Mouse (Mus musculus) CH12.LX (cell line): Measurements from ENCODE around the gene Zfp46. TPM values are rescaled to one million over a fixed set of nuclear protein-coding genes. Genes with fewer than 3 reads are reported as not detected.

Experiments
- DNase-seq: peaks from one replicate; pipeline ENCODE4 v3.0.0-alpha.2; 2013; ENCODE audit errors: extremely low read depth
- H3K27ac ChIP-seq: 2 replicates; pipeline ENCODE4 v1.5.1; 2012; ENCODE audit warnings: low read depth, mild to moderate bottlenecking, control low read depth, moderate library complexity; ENCODE audit not compliant: insufficient read depth
- H3K27me3 ChIP-seq: replicated peaks from 2 replicates; pipeline ENCODE3; 2012; ENCODE audit warnings: inconsistent platforms
- H3K36me3 ChIP-seq, 2 experiments: replicated peaks in 1 of 2; 2 replicates each; pipeline versions ENCODE3 to v1.6.1; 2012; ENCODE audit warnings: inconsistent platforms in 1 of 2, low read length in 1 of 2, mild to moderate bottlenecking in 1 of 2, mixed read lengths in 1 of 2, moderate library complexity in 1 of 2; ENCODE audit not compliant: control insufficient read depth in 1 of 2, insufficient read depth in 1 of 2
- H3K4me1 ChIP-seq, 2 experiments: 2 replicates each; pipeline ENCODE4 v1.6.1; 2012; ENCODE audit warnings: inconsistent platforms in 1 of 2, moderate library complexity in 1 of 2; ENCODE audit not compliant: insufficient read depth in 2 of 2, control insufficient read depth in 1 of 2
- H3K4me2 ChIP-seq: 2 replicates; pipeline ENCODE4 v1.6.1; 2012; ENCODE audit warnings: low read depth, mild to moderate bottlenecking, control low read depth; ENCODE audit not compliant: poor library complexity, insufficient read depth, severe bottlenecking
- H3K4me3 ChIP-seq, 3 experiments: fragments of 150-350 bp in 1 of 3; sonication (generic) in 1 of 3; replicated peaks in 1 of 3; 2 replicates each; pipeline versions ENCODE3 to v1.5.1; 2011 to 2012; ENCODE audit warnings: low read depth in 2 of 3, low read length in 2 of 3, mild to moderate bottlenecking in 2 of 3, moderate library complexity in 2 of 3, control low read depth in 1 of 3, improper control_type of control experiment in 1 of 3, inconsistent platforms in 1 of 3, mixed read lengths in 1 of 3; ENCODE audit not compliant: poor library complexity in 1 of 3
- H3K79me2 ChIP-seq: replicated peaks from 2 replicates; pipeline ENCODE4 v1.6.1; 2012; ENCODE audit warnings: mild to moderate bottlenecking, moderate library complexity; ENCODE audit not compliant: control insufficient read depth, poor library complexity, insufficient read depth, severe bottlenecking; ENCODE audit errors: extremely low read depth
- H3K9ac ChIP-seq: 2 replicates; pipeline ENCODE4 v1.6.1; 2012; ENCODE audit warnings: low read depth, mild to moderate bottlenecking, control low read depth, moderate library complexity; ENCODE audit not compliant: insufficient read depth
- H3K9me3 ChIP-seq: replicated peaks from 2 replicates; pipeline ENCODE3; 2012; ENCODE audit warnings: low read length, inconsistent platforms, mixed read lengths
- CTCF ChIP-seq, 2 experiments: IDR thresholded peaks in 1 of 2; conservative IDR thresholded peaks in 1 of 2; 2 replicates each; pipeline ENCODE4 v1.5.1; 2011 to 2012; ENCODE audit warnings: low read depth in 2 of 2, low read length in 2 of 2, improper control_type of control experiment in 1 of 2, inconsistent platforms in 1 of 2, mild to moderate bottlenecking in 1 of 2, moderate library complexity in 1 of 2
- E2F4 ChIP-seq: IDR thresholded peaks from 2 replicates; pipeline ENCODE4 v1.6.1; 2011; ENCODE audit warnings: low read depth, low read length, improper control_type of control experiment; ENCODE audit not compliant: insufficient replicate concordance
- ELF1 ChIP-seq: IDR thresholded peaks from 2 replicates; pipeline ENCODE4 v1.6.1; 2014; ENCODE audit warnings: low read depth, mild to moderate bottlenecking, inconsistent platforms, low read length, improper control_type of control experiment
- ETS1 ChIP-seq: conservative IDR thresholded peaks from 2 replicates; pipeline ENCODE4 v1.6.1; 2012; ENCODE audit warnings: low read depth, mild to moderate bottlenecking, inconsistent platforms, low read length, improper control_type of control experiment, moderate library complexity
- HCFC1 ChIP-seq: IDR thresholded peaks from 2 replicates; pipeline ENCODE4 v1.6.1; 2012; ENCODE audit warnings: low read depth, mild to moderate bottlenecking, inconsistent platforms, low read length, improper control_type of control experiment
- IRF4 ChIP-seq: IDR thresholded peaks from 2 replicates; pipeline ENCODE4 v1.6.1; 2014; ENCODE audit warnings: low read depth, mild to moderate bottlenecking, inconsistent platforms, low read length, improper control_type of control experiment
- JUN ChIP-seq: IDR thresholded peaks from 2 replicates; pipeline ENCODE4 v1.6.1; 2011; ENCODE audit warnings: low read depth, mild to moderate bottlenecking, low read length, improper control_type of control experiment, moderate library complexity; ENCODE audit not compliant: insufficient read depth
- JUND ChIP-seq: conservative IDR thresholded peaks from 2 replicates; pipeline ENCODE4 v1.6.1; 2011; ENCODE audit warnings: low read depth, low read length, improper control_type of control experiment
- MAFK ChIP-seq: IDR thresholded peaks from 2 replicates; pipeline ENCODE4 v1.6.1; 2011; ENCODE audit warnings: low read length, improper control_type of control experiment; ENCODE audit not compliant: insufficient replicate concordance
- MAX ChIP-seq: IDR thresholded peaks from 2 replicates; pipeline ENCODE4 v1.6.1; 2011; ENCODE audit warnings: low read length, improper control_type of control experiment
- MAZ ChIP-seq: IDR thresholded peaks from 2 replicates; pipeline ENCODE4 v1.6.1; 2012; ENCODE audit warnings: low read depth, mild to moderate bottlenecking, inconsistent platforms, low read length, improper control_type of control experiment, moderate library complexity
- MYC ChIP-seq: IDR thresholded peaks from 2 replicates; pipeline ENCODE4 v1.6.1; 2011; ENCODE audit warnings: low read depth, mild to moderate bottlenecking, improper control_type of control experiment, low read length
- NRF1 ChIP-seq: IDR thresholded peaks from 2 replicates; pipeline ENCODE4 v1.6.1; 2014; ENCODE audit warnings: low read depth, mild to moderate bottlenecking, inconsistent platforms, low read length, improper control_type of control experiment, moderate library complexity
- PAX5 ChIP-seq: IDR thresholded peaks from 2 replicates; pipeline ENCODE4 v1.6.1; 2012; ENCODE audit warnings: low read length, inconsistent platforms, mixed read lengths
- RAD21 ChIP-seq: IDR thresholded peaks from 2 replicates; pipeline ENCODE4 v1.6.1; 2011; ENCODE audit warnings: low read depth, mild to moderate bottlenecking, low read length, improper control_type of control experiment, moderate library complexity
- SMC3 ChIP-seq: IDR thresholded peaks from 2 replicates; pipeline ENCODE4 v1.6.1; 2011; ENCODE audit warnings: low read depth, low read length, improper control_type of control experiment
- USF2 ChIP-seq: conservative IDR thresholded peaks from 2 replicates; pipeline ENCODE4 v1.6.1; 2011; ENCODE audit warnings: low read depth, low read length, improper control_type of control experiment
- ZKSCAN1 ChIP-seq: IDR thresholded peaks from 2 replicates; pipeline ENCODE4 v1.6.1; 2012; ENCODE audit warnings: low read depth, inconsistent platforms, low read length, improper control_type of control experiment, borderline replicate concordance
- ZMIZ1 ChIP-seq: IDR thresholded peaks from 2 replicates; pipeline ENCODE4 v1.6.1; 2012; ENCODE audit warnings: low read depth, mild to moderate bottlenecking, inconsistent platforms, low read length, improper control_type of control experiment
- ZNF384 ChIP-seq: IDR thresholded peaks from 2 replicates; pipeline ENCODE4 v1.6.1; 2012; ENCODE audit warnings: low read depth, low read length, improper control_type of control experiment, inconsistent platforms
- dilution Hi-C: fragments of 300-500 bp; cut with MboI; formaldehyde crosslinking; loops from 2 replicates; pipeline ENCODE4 v1.14.3; 2020; ENCODE audit warnings: low sequenced_read_pairs; ENCODE audit not compliant: extremely low pct_unique_long_range_greater_than_20kb, extremely low pct_ligation_motif_present
- in situ Hi-C: fragments of 300-500 bp; cut with MboI; formaldehyde crosslinking; loops from 3 replicates; pipeline ENCODE4 v1.14.3; 2019; ENCODE audit warnings: low sequenced_read_pairs, low pct_ligation_motif_present, low pct_unique_long_range_greater_than_20kb, mixed read lengths
- polyA plus RNA-seq: library from polyadenylated mRNA; unstranded; fragments of >175 nt; gene quantifications from 2 replicates; pipeline ENCODE4 v1.2.1, GENCODE M21; 2012; ENCODE audit warnings: low read depth; ENCODE audit not compliant: insufficient read length
- total RNA-seq, 2 experiments: library from RNA; depleted of rRNA; stranded (reverse); fragments of 300-350 nt in 1 of 2; fragments of >200 nt in 1 of 2; gene quantifications; 2 replicates each; pipeline ENCODE4 v1.2.3; 2012 to 2014

Zfp46 gene
- total and polyA plus RNA-seq, 3 experiments, result 2.8 to 7.2 (median 4.1) TPM

DNA sequence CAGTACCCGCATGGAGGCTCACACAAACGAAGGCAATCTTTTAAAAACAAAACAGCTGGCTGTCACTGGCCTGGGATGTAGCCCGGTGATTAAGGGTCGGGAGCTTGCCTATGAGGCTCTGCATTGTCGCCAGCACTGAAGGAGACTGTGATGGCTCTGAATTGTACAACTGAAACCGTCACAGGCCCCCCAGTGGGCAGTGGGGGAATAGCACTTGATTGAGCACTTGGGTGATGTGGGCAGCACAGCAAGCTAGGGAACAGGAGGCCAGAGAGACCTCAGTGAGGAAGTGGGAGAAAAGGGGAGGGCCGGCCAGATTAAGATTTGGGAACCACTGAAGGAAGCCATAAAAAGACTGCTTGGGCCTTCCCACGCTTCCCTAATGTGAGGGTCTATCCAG lies 44.9 kb upstream of the Zfp46 start:
- in situ Hi-C loops, result loop anchor here (5.0 to 25.0 kb wide), 2 partner anchors 32 to 373 kb away; partner anchors contain the start of genes Asap3, Kdm1a, Lactbl1 and Tex46
- no peaks in the 10 kb centered on the region for H3K36me3 ChIP-seq
- no peak overlapping the region for H3K27ac ChIP-seq
- H3K9ac ChIP-seq, result no peak overlapping the region
- no peaks in the 10 kb centered on the region for H3K79me2 ChIP-seq
- H3K27me3 ChIP-seq, result peaks cover 79% of the 10 kb centered on the region
- H3K9me3 ChIP-seq, result peaks cover 10% of the 10 kb centered on the region
- no peak overlapping the region for H3K4me3 ChIP-seq
- TF ChIP-seq CTCF (conservative IDR thresholded peaks at IDR 0.05 in 1 of 2, IDR thresholded peaks at IDR 0.05 in 1 of 2; ENCODE audit: low read depth in 2 of 2, low read length in 2 of 2), result peak; percentile 47 to 69
- TF ChIP-seq USF2, result no peak
- no peak for TF ChIP-seq ZMIZ1
- no peak for TF ChIP-seq JUND
- 0 out of 2 replicates have a peak, but pooled peaks have one; percentile 16 for TF ChIP-seq IRF4
- TF ChIP-seq SMC3, result peak; percentile 62
- TF ChIP-seq RAD21, result peak; percentile 17
- TF ChIP-seq, all 38 proteins: peak for 4
- dilution Hi-C loops, result no loop called here
- peak; percentile 75 for DNase-seq
- Histone ChIP-seq H3K4me2 (no peak overlapping the region), H3K4me1 (peaks cover 0 to 6% of the 10 kb centered on the region in 2 experiments; a peak in 1 of 4 replicates)

GRCm38 (mm10) chr4:136240123-136240522 lies 44.4 kb upstream of the Zfp46 start:
- in situ Hi-C loops (loop anchor here (5.0 to 25.0 kb wide), 2 partner anchors 33 to 372 kb away; partner anchors contain the start of genes Asap3, Kdm1a, Lactbl1 and Tex46), dilution Hi-C loops (no loop called here)
- H3K9ac ChIP-seq, result no peak overlapping the region
- no peaks in the 10 kb centered on the region for H3K36me3 ChIP-seq
- H3K27me3 ChIP-seq, result peaks cover 81% of the 10 kb centered on the region
- H3K4me3 ChIP-seq, result no peak overlapping the region
- H3K27ac ChIP-seq, result no peak overlapping the region
- peaks cover 10% of the 10 kb centered on the region for H3K9me3 ChIP-seq
- no peak overlapping the region for H3K4me2 ChIP-seq
- no peak for DNase-seq
- peaks cover 0 to 6% of the 10 kb centered on the region in 2 experiments; a peak in 1 of 4 replicates for H3K4me1 ChIP-seq
- no peaks in the 10 kb centered on the region for H3K79me2 ChIP-seq
- TF ChIP-seq PAX5 (no peak), ZKSCAN1 (no peak), MAX (no peak), E2F4 (no peak), ETS1 (no peak), ZNF384 (no peak), MAFK (no peak), JUND (no peak), MYC (no peak), JUN (no peak), MAZ (no peak), HCFC1 (no peak), NRF1 (no peak), ELF1 (no peak)
